In genomic region chr8:92174106-92174505, GRCm38 (mm10) we compare ENCODE assay signal across 23 mouse cellular contexts.
"Had no signal": no experiment of that assay in that cellular context is flagged by ENCODE, and none has a peak within 500 bp of the region (broad histone marks: within the 10 kb centered on the region; RNA-seq: fewer than 3 reads in every experiment).

No protein-coding gene starts in this region.

- H3K4me3 ChIP-seq: heart, adult 2 months; heart, embryonic 13.5 days; heart, embryonic 15.5 days; hindbrain, embryonic 10.5 days; hindbrain, embryonic 12.5 days; intestine, embryonic 15.5 days; limb, embryonic 13.5 days; limb, embryonic 15.5 days; liver, embryonic 12.5 days had no signal

- H3K4me2 ChIP-seq: heart, embryonic 11.5 days; heart, embryonic 13.5 days; heart, embryonic 15.5 days; hindbrain, embryonic 12.5 days; hindbrain, embryonic 14.5 days; intestine, embryonic 15.5 days; limb, embryonic 13.5 days; limb, embryonic 15.5 days; liver, embryonic 12.5 days had no signal

- H3K36me3 ChIP-seq: heart, embryonic 13.5 days; heart, embryonic 15.5 days; hindbrain, embryonic 10.5 days; hindbrain, embryonic 12.5 days; intestine, embryonic 15.5 days; limb, embryonic 13.5 days; limb, embryonic 15.5 days; liver, embryonic 12.5 days had no signal

- H3K27me3 ChIP-seq: hindbrain, embryonic 12.5 days; intestine, embryonic 15.5 days; liver, embryonic 12.5 days had no signal

- DNase-seq: gastrocnemius, postnatal 14 days; gastrocnemius, postnatal 36 days; heart, adult 11 months; heart, adult 2 months; heart, postnatal 14 days; heart, postnatal 36 days; kidney, adult 18-20 months; kidney, adult 8-10 months; kidney, postnatal 10 days; kidney, postnatal 36 days; layer of hippocampus, adult 9-11 months; layer of hippocampus, postnatal 36 days; left cerebral cortex, postnatal 4 days had no signal
